Mouse (Mus musculus): ENCODE data around the gene Tmem161a. TPM values are rescaled to one million over a fixed set of nuclear protein-coding genes. Genes with fewer than 3 reads are reported as not detected.
"Not testable (repeated sequence)": the region's sequence is repeated elsewhere in the genome, so short reads cannot be mapped to it uniquely, and the experiment has no call there.

The Tmem161a gene
- total RNA-seq, 2 experiments from 2014 or later = 70.2 to 74.5 TPM

DNA sequence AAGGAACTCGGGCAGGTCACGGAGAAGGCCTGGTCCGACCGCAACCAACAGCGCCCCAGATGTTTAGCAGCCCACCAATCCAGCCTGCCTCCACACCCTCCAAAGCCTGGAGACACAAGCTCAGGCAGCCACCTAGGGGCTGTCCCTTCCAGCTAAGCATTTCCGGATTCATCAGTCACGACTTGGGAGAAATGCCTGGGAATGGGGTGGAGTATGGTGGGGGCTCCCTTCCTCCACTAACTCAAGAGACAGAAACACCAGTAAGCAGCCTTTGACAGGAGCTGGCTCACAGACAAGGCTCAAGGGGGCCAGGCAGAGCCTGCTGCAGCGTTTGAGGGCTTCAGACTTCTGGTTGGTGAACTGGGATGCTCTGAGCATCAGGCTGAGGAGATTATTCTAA lies 38.4 kb downstream of the Tmem161a start:
- DNase-seq = no peak

DNA sequence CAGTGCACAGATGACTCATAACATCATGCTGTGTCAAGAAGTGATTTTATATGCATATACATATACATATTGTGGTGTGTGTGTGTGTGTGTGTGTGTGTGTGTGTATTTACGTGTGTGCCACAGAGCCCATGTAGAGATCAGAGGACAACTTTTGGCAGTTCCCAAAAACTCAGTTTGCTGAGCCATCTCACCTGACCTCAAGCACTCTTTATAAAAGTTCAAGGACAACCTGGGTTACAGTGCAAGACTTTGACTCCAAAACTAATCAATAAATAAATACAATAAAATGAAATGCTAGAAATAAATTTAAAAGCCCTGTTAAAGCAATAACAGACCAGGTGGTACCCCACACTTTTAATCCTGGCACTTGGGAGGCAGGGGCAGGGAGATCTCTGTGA lies 39.1 kb downstream of the Tmem161a start:
- no peak for DNase-seq

DNA sequence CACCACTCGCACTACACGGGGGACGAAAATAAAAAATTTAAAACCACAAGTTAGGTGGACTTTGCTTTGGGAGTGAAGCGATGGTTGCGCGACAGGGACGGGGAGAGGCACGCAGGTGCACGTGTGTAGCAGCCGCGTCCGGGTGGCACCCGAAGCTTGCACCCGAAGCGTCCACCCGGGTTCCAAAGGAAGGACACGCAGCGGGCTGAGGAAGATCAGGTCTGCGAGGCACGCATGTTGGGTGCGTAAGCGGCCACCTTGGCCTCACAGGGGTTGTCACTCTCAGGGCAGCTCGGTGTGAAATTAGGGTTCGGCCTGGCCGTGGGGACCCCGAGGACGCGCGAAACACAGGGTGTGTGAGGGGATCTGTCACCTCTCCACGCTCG lies 39.6 kb downstream of the Tmem161a start:
- DNase-seq = peak; percentile 49 to 63

DNA sequence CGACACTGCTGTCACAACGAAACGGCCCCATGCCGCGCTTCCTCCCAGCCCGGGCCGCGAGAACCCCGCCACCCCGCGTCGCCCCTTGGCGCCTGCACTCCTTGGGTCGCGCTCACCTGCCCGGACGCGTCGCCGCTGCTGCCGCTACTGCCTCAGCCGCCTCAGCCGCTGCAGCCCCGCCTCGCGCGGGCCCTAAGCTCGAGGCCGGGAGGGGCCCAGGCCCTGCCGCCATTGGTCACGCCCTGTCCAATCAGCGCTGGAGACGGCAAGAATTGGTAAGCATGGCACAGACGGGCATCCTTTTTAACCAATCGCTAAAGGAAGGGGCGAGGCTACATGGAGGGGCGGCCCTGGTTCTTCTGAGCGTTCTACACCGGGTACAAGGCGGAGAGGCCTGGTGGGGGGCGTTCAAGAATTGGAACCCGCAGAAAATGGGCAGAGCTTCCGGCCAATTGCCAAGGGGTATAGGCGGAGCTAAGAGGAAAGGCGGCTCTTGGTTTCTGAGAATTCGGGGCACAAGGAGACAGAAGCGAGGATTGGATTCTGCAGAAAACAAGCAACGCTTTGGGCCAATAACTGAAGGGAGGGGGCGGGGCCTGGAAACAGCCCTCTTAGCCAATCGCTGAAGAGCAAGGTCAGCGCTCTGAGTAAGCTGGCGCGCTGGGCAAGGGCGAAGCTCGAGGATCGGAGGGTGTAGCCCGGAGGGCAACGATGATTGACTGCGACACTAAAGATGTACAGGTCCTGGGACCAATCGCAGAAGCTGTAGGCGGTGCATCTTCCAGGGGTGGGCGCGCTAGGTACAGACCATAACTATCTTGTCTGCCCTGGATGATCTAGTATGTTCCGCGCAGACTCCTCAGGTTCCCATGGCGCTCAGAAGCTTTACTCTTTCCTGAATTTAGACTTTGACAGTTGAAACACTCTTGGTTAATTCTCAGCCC lies 40.2 kb downstream of the Tmem161a start, which contains the start of gene Slc25a42:
TSS of gene Slc25a42 (minus strand) at position 194 of the 944 bp plus-strand sequence.
- DNase-seq = peak; percentile 96 to 98

DNA sequence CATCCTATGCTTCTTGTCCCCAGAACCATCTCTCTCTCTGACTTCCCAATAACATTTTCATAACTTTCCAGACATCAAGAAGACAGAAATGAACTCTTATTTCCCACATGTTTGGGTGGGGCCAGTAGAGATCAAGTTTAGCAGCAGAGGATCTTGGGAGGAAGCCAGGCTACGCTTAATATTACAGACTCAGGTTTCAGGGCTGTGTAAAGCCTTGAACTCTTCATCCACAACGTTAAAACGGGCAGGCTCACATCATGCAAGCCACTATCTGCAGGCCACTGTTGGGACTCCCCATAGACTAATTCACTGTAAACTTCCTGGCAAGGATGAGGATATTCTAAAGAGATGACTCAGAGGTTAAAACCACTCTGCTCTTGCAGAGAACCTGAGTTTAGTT lies 42.3 kb downstream of the Tmem161a start:
- no peak for DNase-seq

DNA sequence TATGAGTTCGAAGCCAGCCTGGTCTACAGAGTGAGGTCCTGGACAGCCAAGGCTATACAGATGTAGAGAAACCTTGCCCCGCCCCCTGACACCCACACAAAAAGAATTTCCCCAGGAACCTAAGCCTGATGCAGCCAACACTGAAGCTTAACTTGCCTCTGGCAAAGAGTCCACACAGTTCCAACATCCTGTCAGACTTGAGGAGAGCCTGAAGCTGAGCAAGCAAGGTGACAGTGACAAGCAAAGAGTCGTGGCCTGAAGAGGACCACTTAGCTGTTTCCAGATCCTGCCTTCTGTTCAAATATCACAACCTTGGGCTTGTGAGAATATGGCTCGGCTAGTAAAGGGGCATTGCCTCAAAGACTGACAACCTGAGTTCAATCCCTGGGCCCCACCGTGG lies 42.9 kb downstream of the Tmem161a start:
- DNase-seq = no peak

DNA sequence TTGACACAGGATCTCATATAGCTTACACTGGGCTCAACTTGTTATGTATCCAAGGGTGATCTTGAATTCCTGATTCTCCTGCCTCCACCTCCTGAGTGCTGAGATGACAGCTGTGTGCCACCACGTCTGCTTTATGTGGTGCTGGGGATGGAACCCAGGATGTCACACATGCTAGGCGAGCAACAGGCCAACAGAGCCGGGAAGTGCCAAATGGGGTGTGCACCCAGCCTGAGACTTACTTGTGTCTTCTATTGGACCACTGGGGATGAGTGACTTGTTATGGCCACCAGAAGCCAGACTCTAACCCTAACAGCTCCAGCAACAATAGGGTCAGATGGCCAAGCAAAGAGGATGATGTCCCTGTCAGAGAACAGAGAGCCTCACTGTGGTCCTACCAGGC lies 44.0 kb downstream of the Tmem161a start:
- not testable (repeated sequence) for DNase-seq

DNA sequence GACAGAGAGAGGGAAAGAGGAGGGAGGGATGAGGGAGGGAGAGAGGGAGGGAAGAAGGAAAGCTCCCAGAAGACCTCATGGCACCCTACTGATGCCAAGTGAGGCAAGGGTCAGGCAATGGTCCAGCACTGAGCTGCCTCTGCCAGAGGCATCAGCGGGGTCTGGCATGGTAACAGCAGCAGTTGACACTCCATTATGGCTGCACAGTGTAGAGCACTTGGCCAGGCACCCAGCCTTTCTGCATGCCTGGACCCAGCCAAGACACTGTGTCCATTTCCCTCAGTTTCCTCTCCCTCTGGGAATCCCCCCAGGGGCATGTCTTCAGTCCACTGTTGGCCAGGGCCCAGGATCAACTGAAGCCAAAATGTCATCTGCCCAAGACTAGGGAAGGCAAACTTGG lies 44.4 kb downstream of the Tmem161a start:
- peak; percentile 66 to 72 for DNase-seq

DNA sequence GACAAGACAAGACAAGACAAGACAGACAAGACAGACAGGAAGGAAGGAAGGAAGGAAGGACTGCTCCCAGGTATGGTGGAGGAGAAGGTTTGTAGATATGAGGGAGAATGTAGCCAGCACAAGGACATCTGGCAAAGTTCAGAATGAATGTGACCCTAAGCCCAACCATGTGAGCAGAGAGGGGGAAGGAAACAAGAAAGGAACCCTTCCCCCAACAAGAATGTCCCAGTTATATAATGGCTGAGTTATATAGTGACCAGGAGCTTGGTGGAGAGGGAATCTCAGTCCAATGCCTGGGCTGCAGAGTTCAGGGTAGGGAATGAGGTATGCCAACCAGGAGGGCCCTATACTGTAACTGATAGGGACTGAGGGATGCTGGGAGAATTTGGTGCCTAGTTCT lies 45.3 kb downstream of the Tmem161a start:
- no peak for DNase-seq

DNA sequence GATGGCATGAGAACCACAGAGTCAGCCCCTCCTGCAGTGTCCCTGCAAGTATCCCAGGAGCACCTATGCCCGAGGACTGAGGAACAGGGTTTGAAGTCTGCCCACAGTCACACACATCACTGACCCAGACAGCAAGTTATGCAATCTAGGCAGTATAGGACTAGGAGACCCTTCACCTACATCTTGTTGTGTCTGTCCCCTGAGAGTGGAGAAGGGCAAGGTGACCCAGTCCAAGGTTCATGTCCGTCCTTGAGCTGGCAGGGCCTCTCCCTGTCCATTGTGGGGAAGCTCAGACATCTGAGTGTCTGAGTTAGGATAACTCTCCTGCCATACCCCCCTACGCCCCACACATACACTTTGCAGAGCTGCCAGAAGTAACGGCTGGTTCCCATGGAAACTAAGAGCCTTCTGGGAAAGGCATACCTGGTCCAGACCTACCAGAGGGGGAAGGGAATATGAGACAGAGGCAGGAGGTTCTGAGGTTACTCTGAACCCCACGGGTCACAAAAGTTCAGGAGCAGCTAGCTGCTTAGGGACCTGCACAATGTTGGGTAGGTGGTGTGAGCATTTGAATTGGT lies 47.0 kb downstream of the Tmem161a start:
- DNase-seq = no peak

DNA sequence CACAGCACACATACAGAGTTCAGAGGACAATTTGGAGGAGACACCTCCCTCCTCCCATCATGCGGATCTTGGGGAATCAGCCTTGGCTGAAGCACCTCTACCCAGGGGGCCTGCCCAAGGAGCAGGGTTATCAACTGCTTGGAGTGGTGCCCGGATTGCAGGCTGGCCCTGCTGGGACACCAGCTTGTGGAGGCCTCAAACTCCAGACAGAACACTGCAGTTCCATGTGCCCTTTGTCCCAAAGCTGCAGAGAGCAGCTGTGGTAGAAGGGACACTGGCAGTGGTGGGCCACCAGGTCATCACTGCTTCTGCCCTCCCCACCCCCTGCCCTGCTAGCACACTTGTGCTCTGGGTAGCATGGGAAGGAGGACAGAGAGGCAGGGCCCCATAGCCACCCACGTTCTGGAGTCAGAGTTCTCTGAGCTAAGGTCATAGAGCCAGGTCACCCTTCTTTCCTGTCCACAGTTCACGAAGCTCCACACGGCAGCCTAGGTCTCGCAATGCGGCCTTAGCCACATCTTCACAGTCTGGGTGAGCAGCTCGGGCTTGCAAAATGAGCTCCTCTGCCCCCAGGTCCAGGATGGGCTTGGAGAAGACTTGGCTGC lies 48.2 kb downstream of the Tmem161a start:
- peak; percentile 70 to 82 for DNase-seq

DNA sequence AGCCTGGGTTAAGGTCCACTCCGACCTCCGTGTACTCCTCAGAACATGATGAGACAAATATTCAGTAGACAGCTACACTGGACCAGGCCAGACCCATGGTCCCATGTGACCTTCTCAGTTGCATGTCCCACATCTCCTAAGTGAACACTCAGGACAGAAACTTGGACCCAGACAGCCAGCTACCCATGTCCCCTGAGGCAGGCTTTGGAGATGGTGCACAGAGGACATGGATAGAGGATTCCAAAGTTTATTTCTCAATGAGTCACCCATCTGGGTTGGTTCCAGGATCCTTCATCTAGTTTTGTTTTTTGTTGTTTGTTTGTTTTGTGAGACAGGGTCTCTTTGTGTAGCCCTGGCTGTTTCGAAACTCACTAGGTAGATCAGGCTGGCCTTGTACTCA lies 48.8 kb downstream of the Tmem161a start:
- peak; percentile 17 to 35 for DNase-seq

DNA sequence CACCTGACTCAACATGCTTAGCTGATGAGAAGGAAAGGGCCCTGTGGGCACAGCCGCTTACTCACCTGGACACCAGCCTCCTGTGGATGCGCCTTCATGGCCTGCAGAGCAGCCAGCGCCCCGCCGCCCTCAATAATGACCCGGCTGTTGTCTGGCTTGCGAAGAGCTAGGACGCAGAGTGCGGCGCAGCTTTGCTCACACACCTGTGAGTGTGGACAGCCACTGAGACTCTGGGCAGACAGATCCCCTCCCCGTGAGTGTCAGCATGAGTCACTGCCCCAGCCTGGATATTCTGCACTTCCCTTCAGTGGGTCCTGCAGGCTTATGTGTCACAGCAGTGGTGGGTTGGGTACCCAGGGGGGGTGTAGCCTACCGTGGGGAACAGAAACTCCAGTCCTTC lies 49.9 kb downstream of the Tmem161a start:
- no peak for DNase-seq

DNA sequence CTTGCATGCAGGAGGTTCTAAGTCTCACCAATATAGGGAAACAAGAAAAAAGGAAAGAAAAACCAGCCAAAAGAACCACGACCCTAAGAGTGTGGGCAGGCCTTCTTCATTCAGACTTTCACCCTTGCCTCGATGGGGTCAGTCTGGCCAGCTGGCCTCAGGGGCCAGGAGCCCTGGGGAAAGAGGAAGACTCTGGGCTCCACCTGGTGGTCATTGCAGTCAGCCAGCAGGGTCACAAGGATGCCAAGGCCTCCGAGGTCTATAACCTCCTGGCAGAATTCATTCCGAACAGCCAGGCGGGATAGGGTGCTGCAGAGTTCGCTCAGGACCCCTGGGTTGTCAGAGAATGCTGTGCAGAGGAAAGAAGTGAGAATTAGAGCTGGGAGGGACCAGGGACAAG lies 51.2 kb downstream of the Tmem161a start:
- peak; percentile 58 to 75 for DNase-seq

DNA sequence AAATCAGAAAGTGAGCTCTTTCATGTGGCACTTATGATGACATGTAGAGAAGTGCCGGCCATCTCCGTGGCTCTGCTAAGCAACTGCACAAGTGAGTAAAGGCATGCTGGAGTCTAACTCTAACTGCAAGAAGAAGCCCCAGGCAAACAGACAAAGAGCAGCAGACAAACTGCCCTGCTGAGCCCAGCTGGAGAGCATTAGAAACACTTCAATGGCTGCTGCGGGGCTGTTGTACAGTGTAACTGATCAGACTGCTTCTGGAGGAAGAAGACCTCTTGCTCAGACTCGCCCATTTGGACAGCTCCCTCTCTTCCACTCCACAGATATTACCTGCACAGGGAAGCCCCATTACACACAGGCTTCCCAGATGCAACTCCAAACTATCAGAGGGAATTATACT lies 55.8 kb downstream of the Tmem161a start:
- DNase-seq = no peak

DNA sequence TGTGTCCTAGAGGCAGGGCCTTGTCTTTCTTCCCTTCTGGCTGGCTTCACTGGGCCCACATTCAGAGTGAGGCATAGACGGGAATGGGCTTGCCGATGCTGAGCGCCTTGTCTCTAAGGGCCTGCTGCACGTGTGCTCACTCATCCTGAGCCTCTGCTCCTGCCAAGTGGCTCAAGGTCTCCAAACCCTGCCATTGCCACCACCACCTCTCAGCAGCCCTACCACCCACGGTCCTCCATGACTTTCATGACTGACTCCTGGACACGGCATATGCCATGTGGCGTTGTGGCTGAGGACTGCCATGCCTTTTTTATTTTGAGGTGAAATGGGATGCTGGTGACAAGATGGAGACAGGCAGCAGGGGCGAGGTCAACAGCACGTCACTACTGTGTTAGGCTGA lies 58.7 kb downstream of the Tmem161a start:
- peak in 1 of 2 experiments; percentile 43 for DNase-seq

Other genes starting within 250 kb of the Tmem161a start
- 10 to 100 TPM; 93.2 to 94.3 TPM for gene Gatad2a, start 176.0 kb upstream of the Tmem161a start, total RNA-seq (2021)
- gene Mau2, start 129.6 kb upstream of the Tmem161a start, total RNA-seq (2021) = 10 to 100 TPM; 56.7 to 63.4 TPM
- gene Sugp1, start 129.5 kb upstream of the Tmem161a start, total RNA-seq (2021) = 10 to 100 TPM; 30.9 to 31.5 TPM
- 1 to 10 TPM in 1 of 2 experiments, under 1 TPM in 1; 0.56 to 1.1 TPM for gene Tm6sf2, start 99.4 kb upstream of the Tmem161a start, total RNA-seq (2021)
- under 1 TPM; 0.33 to 0.50 TPM for gene Hapln4, start 88.9 kb upstream of the Tmem161a start, total RNA-seq (2021)
- gene Ncan, start 51.5 kb upstream of the Tmem161a start, total RNA-seq (2021) = under 1 TPM; 0.23 to 0.46 TPM
- 10 to 100 TPM; 17.7 to 21.5 TPM for gene Nr2c2ap, start 41.0 kb upstream of the Tmem161a start, total RNA-seq (2021)
- 10 to 100 TPM; 15.2 to 17.1 TPM for gene Rfxank, start 33.2 kb upstream of the Tmem161a start, total RNA-seq (2021)
- gene Borcs8, start 32.9 kb upstream of the Tmem161a start, total RNA-seq (2021) = 10 to 100 TPM; 52.5 to 55.0 TPM
- under 1 TPM; 0.46 to 0.49 TPM for gene Mef2b, start 32.6 kb upstream of the Tmem161a start, total RNA-seq (2021)
- 10 to 100 TPM; 28.5 to 44.0 TPM for gene Slc25a42, start 39.9 kb downstream of the Tmem161a start, total RNA-seq (2021)
- gene Sugp2, start 61.9 kb downstream of the Tmem161a start, total RNA-seq (2021) = 10 to 100 TPM; 24.0 to 34.1 TPM
- 10 to 100 TPM; 10.7 to 13.6 TPM for gene Armc6, start 62.1 kb downstream of the Tmem161a start, total RNA-seq (2021)
- 10 to 100 TPM; 16.7 to 20.9 TPM for gene Homer3, start 110.5 kb downstream of the Tmem161a start, total RNA-seq (2021)
- 10 to 100 TPM; 69.9 to 72.0 TPM for gene Ddx49, start 130.1 kb downstream of the Tmem161a start, total RNA-seq (2021)
- gene Cope, start 130.2 kb downstream of the Tmem161a start, total RNA-seq (2021) = 100 to 1,000 TPM; 194 to 215 TPM
- 1 to 10 TPM; 1.8 to 2.2 TPM for gene Cers1, start 143.4 kb downstream of the Tmem161a start, total RNA-seq (2021)
- under 1 TPM in 1 of 2 experiments, not detected in 1; 0.30 TPM for gene Gdf1, start 157.5 kb downstream of the Tmem161a start, total RNA-seq (2021)
- 10 to 100 TPM; 62.2 to 67.6 TPM for gene Upf1, start 180.9 kb downstream of the Tmem161a start, total RNA-seq (2021)
- not detected for gene Comp, start 201.2 kb downstream of the Tmem161a start, total RNA-seq (2021)

Measured in adrenal gland, postnatal 36 days (tissue).